Mouse (Mus musculus): ENCODE measurements at regions not wholly inside any gene's neighbourhood (a gene's known extent, or its start where the extent isn't known, plus 50 kb on each side); places are given as distances from the start of the nearest gene placed in this dataset.

GRCm38 (mm10) chr6:78303187-78303740 lies 67.2 kb upstream of the Reg3b start:
- 84% methylated on average over 1 of the region's 1 CpGs for WGBS
- Histone ChIP-seq H3K4me3 (ENCODE audit: low read depth, low read length) (no peak overlapping the region), H3K9me3 (ENCODE audit: control insufficient read depth, low read length) (no peaks in the 10 kb centered on the region), H3K27ac (ENCODE audit: low read depth, low read length) (no peak overlapping the region), H3K9ac (ENCODE audit: low read depth, low read length) (no peak overlapping the region), H3K27me3 (ENCODE audit: control insufficient read depth, insufficient read depth, low read length) (no peaks in the 10 kb centered on the region), H3K36me3 (ENCODE audit: control insufficient read depth, insufficient read depth, low read length) (no peaks in the 10 kb centered on the region), H3K4me1 (replicated peaks; ENCODE audit: control insufficient read depth, insufficient read depth, low read length) (no peaks in the 10 kb centered on the region), H3K4me2 (replicated peaks; ENCODE audit: low read depth, low read length) (no peak overlapping the region)
- no peak for DNase-seq (ENCODE audit: low spot score)
- no peak for ATAC-seq (ENCODE audit: low FRiP score)
